Mouse (Mus musculus): ENCODE data around the gene Scgb1a1. TPM values are rescaled to one million over a fixed set of nuclear protein-coding genes. Genes with fewer than 3 reads are reported as not detected.
"Not testable (repeated sequence)": the region's sequence is repeated elsewhere in the genome, so short reads cannot be mapped to it uniquely, and the experiment has no call there.

Scgb1a1 gene
- polyA plus RNA-seq, 1 experiment from 2014 or later, result not detected

DNA sequence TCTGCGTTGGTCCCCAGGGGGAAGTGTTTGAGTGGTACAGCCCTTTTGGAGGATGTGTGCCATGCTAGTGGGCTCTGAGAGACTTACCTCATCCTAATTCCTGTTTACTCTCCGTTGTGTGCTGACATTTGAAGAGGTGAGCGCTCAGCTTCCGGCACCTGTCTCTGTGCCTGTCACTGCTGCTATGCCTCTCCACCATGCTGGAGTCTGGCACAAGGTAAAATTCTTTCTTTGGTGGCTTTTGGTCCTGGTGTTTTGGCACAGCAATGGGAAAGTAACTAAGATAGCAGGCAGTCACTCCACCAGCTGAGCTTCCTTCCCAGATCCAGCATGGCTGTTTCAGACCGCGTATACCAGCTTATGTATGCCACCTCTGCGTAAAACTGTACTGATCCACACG, 12.0 kb upstream of the Scgb1a1 start:
- H3K27me3 ChIP-seq, result no peaks in the 10 kb centered on the region
- no peak overlapping the region for H3K9ac ChIP-seq (replicated peaks)
- WGBS, result 89% methylated on average over 8 of the region's 8 CpGs

DNA sequence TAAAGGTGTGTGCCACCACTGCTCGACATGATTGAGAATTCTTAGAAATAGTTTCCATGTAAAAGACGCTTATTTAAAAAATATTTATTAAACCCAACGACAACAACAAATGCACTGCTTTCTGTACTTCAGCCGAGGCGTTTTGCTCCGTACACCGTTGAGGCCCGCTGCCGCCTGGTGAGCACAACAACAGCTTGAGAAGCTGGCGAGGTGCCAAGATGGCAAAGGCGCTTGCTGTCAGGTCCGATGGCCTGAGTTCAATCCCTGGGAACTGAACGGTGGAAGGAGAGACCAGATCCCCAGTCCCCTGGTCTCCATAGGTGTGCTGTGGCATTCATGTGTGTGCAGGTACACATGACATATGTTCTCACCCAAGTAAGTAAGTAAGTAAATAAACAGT, 9.7 kb upstream of the Scgb1a1 start:
- H3K4me2 ChIP-seq, result no peak overlapping the region
- no peaks in the 10 kb centered on the region for H3K27me3 ChIP-seq
- no peaks in the 10 kb centered on the region for H3K4me1 ChIP-seq (replicated peaks)
- ATAC-seq (ENCODE audit: insufficient number of reproducible peaks, insufficient read depth, low FRiP score, low TSS enrichment, low read depth), result no peak
- 90% methylated on average over 13 of the region's 13 CpGs for WGBS
- H3K4me3 ChIP-seq (replicated peaks), result no peak overlapping the region
- H3K27ac ChIP-seq, result no peak overlapping the region
- no peaks in the 10 kb centered on the region for H3K9me3 ChIP-seq
- H3K9ac ChIP-seq (replicated peaks), result no peak overlapping the region
- H3K36me3 ChIP-seq, result no peaks in the 10 kb centered on the region

More for the DNA sequence above, 12.0 kb upstream of the Scgb1a1 start:
- Histone ChIP-seq H3K9me3 (no peaks in the 10 kb centered on the region), H3K27ac (no peak overlapping the region), H3K4me1 (replicated peaks) (no peaks in the 10 kb centered on the region), H3K4me2 (no peak overlapping the region), H3K36me3 (no peaks in the 10 kb centered on the region), H3K4me3 (replicated peaks) (no peak overlapping the region)
- no peak for ATAC-seq (ENCODE audit: insufficient number of reproducible peaks, insufficient read depth, low FRiP score, low TSS enrichment, low read depth)

- H3K9me3 ChIP-seq, result no peaks in the 10 kb centered on the region
- no peaks in the 10 kb centered on the region for H3K36me3 ChIP-seq
- no peak overlapping the region for H3K4me3 ChIP-seq (replicated peaks)
- WGBS, result 83% methylated on average over 5 of the region's 5 CpGs
- H3K27ac ChIP-seq, result no peak overlapping the region
- no peak for ATAC-seq (ENCODE audit: insufficient number of reproducible peaks, insufficient read depth, low FRiP score, low TSS enrichment, low read depth)
- H3K4me1 ChIP-seq (replicated peaks), result no peaks in the 10 kb centered on the region
- H3K4me2 ChIP-seq, result no peak overlapping the region
- H3K27me3 ChIP-seq, result no peaks in the 10 kb centered on the region
- H3K9ac ChIP-seq (replicated peaks), result no peak overlapping the region
These were observed 7.4 kb upstream of the Scgb1a1 start for GRCm38 (mm10) chr19:9095111-9095510.

GRCm38 (mm10) chr19:9090709-9091108, 3.0 kb upstream of the Scgb1a1 start:
- no peaks in the 10 kb centered on the region for H3K4me1 ChIP-seq (replicated peaks)
- H3K36me3 ChIP-seq, result no peaks in the 10 kb centered on the region
- H3K4me3 ChIP-seq (replicated peaks), result no peak overlapping the region
- H3K9ac ChIP-seq (replicated peaks), result no peak overlapping the region
- H3K9me3 ChIP-seq, result no peaks in the 10 kb centered on the region
- 50% methylated on average over 2 of the region's 2 CpGs for WGBS
- H3K4me2 ChIP-seq, result no peak overlapping the region
- no peak overlapping the region for H3K27ac ChIP-seq
- H3K27me3 ChIP-seq, result no peaks in the 10 kb centered on the region
- ATAC-seq (ENCODE audit: insufficient number of reproducible peaks, insufficient read depth, low FRiP score, low TSS enrichment, low read depth), result no peak

- Histone ChIP-seq H3K4me2 (no peak overlapping the region), H3K9ac (replicated peaks) (no peak overlapping the region), H3K4me3 (replicated peaks) (no peak overlapping the region), H3K4me1 (replicated peaks) (no peaks in the 10 kb centered on the region), H3K9me3 (no peaks in the 10 kb centered on the region), H3K27ac (no peak overlapping the region), H3K27me3 (no peaks in the 10 kb centered on the region), H3K36me3 (no peaks in the 10 kb centered on the region)
- no peak for ATAC-seq (ENCODE audit: insufficient number of reproducible peaks, insufficient read depth, low FRiP score, low TSS enrichment, low read depth)
- 69% methylated on average over 4 of the region's 4 CpGs for WGBS
These were observed 2.4 kb upstream of the Scgb1a1 start for GRCm38 (mm10) chr19:9090191-9090590.

- H3K36me3 ChIP-seq; H3K4me1 ChIP-seq (replicated peaks); H3K4me3 ChIP-seq (replicated peaks); H3K9me3 ChIP-seq; H3K27ac ChIP-seq; H3K4me2 ChIP-seq; ATAC-seq (ENCODE audit: insufficient number of reproducible peaks, insufficient read depth, low FRiP score, low TSS enrichment, low read depth); H3K27me3 ChIP-seq; H3K9ac ChIP-seq (replicated peaks): not testable (repeated sequence)
- WGBS, result 47% methylated on average over 2 of the region's 2 CpGs
These were observed 3.9 kb downstream of the Scgb1a1 start for GRCm38 (mm10) chr19:9083892-9084291.

DNA sequence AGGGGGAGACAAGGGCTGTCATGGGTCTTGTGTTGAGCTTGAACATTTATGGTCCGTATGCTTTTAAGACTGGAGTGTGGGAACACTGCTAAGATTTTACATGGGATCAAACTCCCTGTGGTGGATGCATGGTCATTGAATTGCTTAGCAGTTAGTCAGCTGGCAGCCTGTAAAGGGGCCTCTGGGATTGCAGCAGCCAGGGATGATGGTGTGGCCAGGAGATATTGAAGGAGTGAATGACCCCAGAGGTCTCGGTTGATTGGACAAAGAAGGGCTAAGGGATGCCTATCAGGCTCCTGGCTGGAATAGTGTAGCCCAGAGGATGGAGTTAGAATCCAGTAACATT, 4.8 kb downstream of the Scgb1a1 start:
- 85% methylated on average over 2 of the region's 2 CpGs for WGBS
- H3K4me2 ChIP-seq, result no peak overlapping the region
- no peaks in the 10 kb centered on the region for H3K9me3 ChIP-seq
- H3K4me1 ChIP-seq (replicated peaks), result peaks cover 3% of the 10 kb centered on the region; the same call in 1 of the 2 replicates
- no peak overlapping the region for H3K4me3 ChIP-seq (replicated peaks)
- no peaks in the 10 kb centered on the region for H3K27me3 ChIP-seq
- H3K36me3 ChIP-seq, result no peaks in the 10 kb centered on the region
- H3K27ac ChIP-seq, result no peak overlapping the region
- ATAC-seq (ENCODE audit: insufficient number of reproducible peaks, insufficient read depth, low FRiP score, low TSS enrichment, low read depth), result peak; percentile 6; the same call in 1 of the 2 replicates
- H3K9ac ChIP-seq (replicated peaks), result 0 out of 2 replicates have a peak overlapping the region, but pooled peaks have one; percentile 23

- peak overlapping the region; percentile 10; the same call in 1 of the 2 replicates for H3K4me3 ChIP-seq (replicated peaks)
These were observed 5.4 kb downstream of the Scgb1a1 start for GRCm38 (mm10) chr19:9082191-9083009.

DNA sequence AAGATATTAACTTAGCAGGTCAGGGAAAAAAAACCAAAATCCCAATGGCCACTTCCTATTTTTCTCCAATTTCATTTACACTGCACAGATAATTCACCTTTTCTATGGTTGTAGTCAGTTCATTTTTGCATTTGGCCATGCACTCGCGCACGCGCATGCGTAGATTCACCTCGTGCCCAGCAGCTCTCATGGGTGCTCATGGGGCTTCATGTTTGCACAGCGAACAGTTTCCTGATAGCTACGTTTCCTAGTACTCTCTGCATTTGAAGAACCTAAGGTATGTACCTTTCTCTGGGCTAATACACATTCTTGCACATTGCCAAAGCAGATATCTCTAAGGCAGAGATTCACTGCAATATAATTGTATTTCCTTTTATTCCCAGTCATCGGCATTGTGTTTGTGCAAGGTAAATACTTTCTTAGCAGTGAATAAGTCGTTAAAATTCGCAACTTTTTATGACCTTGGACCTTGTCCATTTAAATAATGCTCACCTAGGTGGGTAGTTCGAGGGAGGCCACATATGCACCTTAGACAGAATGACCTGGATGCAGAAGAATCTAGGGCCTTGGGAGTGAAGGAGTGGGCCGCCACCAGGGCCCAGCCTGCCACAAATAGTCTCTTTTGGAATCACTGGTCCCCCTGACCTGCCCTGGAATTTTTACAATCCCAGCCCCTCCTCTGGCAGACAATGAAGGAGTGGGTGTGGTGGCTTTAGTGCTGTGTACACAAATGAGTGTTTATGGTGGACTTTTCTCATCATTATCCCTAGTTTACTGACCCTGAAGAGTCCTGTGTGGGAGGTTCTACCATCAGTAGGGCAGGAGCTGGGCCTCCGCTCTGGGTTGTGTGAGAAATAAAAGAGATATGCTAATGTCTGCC, 6.2 kb downstream of the Scgb1a1 start:
- H3K36me3 ChIP-seq, result no peaks in the 10 kb centered on the region
- ATAC-seq (ENCODE audit: insufficient number of reproducible peaks, insufficient read depth, low FRiP score, low TSS enrichment, low read depth), result 0 out of 2 replicates have a peak, but pooled peaks have one; percentile 21
- no peaks in the 10 kb centered on the region for H3K27me3 ChIP-seq
- H3K4me2 ChIP-seq, result peak overlapping the region; percentile 37; the same call in 1 of the 2 replicates
- no peak overlapping the region for H3K27ac ChIP-seq
- peaks cover 3% of the 10 kb centered on the region; the same call in 1 of the 2 replicates for H3K4me1 ChIP-seq (replicated peaks)
- H3K4me3 ChIP-seq (replicated peaks), result no peak overlapping the region
- WGBS, result 82% methylated on average over 14 of the region's 14 CpGs
- H3K9me3 ChIP-seq, result no peaks in the 10 kb centered on the region
- H3K9ac ChIP-seq (replicated peaks), result no peak overlapping the region

More at GRCm38 (mm10) chr19:9082191-9083009, 5.4 kb downstream of the Scgb1a1 start:
- H3K27me3 ChIP-seq, result no peaks in the 10 kb centered on the region
- H3K9me3 ChIP-seq, result no peaks in the 10 kb centered on the region
- peak overlapping the region; percentile 37 for H3K4me2 ChIP-seq
- H3K27ac ChIP-seq, result no peak overlapping the region
- 16% methylated on average over 23 of the region's 23 CpGs for WGBS
- 0 out of 2 replicates have a peak overlapping the region, but pooled peaks have one; percentile 23 for H3K9ac ChIP-seq (replicated peaks)
- H3K36me3 ChIP-seq, result no peaks in the 10 kb centered on the region
- ATAC-seq (ENCODE audit: insufficient number of reproducible peaks, insufficient read depth, low FRiP score, low TSS enrichment, low read depth), result peak; percentile 84
- peaks cover 3% of the 10 kb centered on the region; the same call in 1 of the 2 replicates for H3K4me1 ChIP-seq (replicated peaks)

- 28% methylated on average over 7 of the region's 7 CpGs for WGBS
- ATAC-seq (ENCODE audit: insufficient number of reproducible peaks, insufficient read depth, low FRiP score, low TSS enrichment, low read depth), result no peak
These were observed 7.8 kb downstream of the Scgb1a1 start for GRCm38 (mm10) chr19:9079916-9080315.

DNA sequence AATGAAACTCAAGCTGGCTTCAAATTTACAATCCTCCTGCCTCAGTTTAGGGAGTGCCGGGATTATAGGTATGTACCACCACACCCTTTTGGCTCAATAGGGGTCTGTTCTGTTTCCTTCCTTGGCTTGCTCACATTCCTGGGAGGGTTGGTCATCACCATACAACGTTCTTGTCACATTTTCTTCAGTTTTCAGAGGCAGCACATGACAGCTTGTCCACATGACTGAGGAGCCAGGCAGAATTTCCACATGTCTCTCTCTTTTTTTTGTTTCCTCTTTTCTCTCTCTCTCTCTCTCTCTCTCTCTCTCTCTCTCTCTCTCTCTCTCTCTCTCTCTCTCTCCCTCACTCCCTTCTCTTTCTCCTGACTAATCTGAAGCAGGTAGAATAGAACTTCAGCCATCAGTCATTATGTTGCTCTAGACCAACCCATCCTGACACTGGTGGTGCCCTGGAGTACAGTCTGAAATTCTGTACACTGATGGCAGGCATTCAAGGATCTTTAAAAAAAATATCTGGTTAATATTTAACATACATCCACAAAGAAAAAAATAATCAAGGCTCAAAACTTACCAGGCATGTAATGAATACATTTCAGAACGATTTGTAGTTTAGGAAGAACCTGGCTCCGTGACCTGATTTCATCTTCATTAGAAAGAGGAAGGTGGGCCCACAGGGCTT, 10.6 kb downstream of the Scgb1a1 start:
- ATAC-seq (ENCODE audit: insufficient number of reproducible peaks, insufficient read depth, low FRiP score, low TSS enrichment, low read depth), result no peak
- H3K27ac ChIP-seq, result no peak overlapping the region
- no peak overlapping the region for H3K9ac ChIP-seq (replicated peaks)

More at GRCm38 (mm10) chr19:9079916-9080315, 7.8 kb downstream of the Scgb1a1 start:
- no peaks in the 10 kb centered on the region for H3K9me3 ChIP-seq
- no peak overlapping the region for H3K27ac ChIP-seq
- H3K36me3 ChIP-seq, result no peaks in the 10 kb centered on the region
- H3K4me3 ChIP-seq (replicated peaks), result no peak overlapping the region
- H3K4me1 ChIP-seq (replicated peaks), result peaks cover 3% of the 10 kb centered on the region; the same call in 1 of the 2 replicates
- H3K27me3 ChIP-seq, result no peaks in the 10 kb centered on the region
- H3K4me2 ChIP-seq, result no peak overlapping the region
- H3K9ac ChIP-seq (replicated peaks), result no peak overlapping the region

More for the DNA sequence above, 10.6 kb downstream of the Scgb1a1 start:
- no peaks in the 10 kb centered on the region for H3K4me1 ChIP-seq (replicated peaks)
- H3K9me3 ChIP-seq, result no peaks in the 10 kb centered on the region
- no peaks in the 10 kb centered on the region for H3K27me3 ChIP-seq
- H3K4me3 ChIP-seq (replicated peaks), result no peak overlapping the region
- 77% methylated on average over 4 of the region's 4 CpGs for WGBS
- H3K36me3 ChIP-seq, result no peaks in the 10 kb centered on the region
- no peak overlapping the region for H3K4me2 ChIP-seq

Measured in limb, embryonic 12.5 days (tissue).